Mouse (Mus musculus): ENCODE data around the gene Trp53rka. TPM values are rescaled to one million over a fixed set of nuclear protein-coding genes. Genes with fewer than 3 reads are reported as not detected.

Gene Trp53rka
- polyA plus RNA-seq, 1 experiment, result 27.5 TPM

- Histone ChIP-seq H3K27ac (ENCODE audit: insufficient read depth, low read length) (no peak overlapping the region), H3K27me3 (ENCODE audit: control insufficient read depth, insufficient read depth, low read length) (no peaks in the 10 kb centered on the region), H3K4me1 (ENCODE audit: control insufficient read depth, insufficient read depth, low read length) (no peaks in the 10 kb centered on the region), H3K4me3 (replicated peaks; ENCODE audit: insufficient read depth, low read depth, low read length) (no peak overlapping the region)
- TF ChIP-seq POLR2A (IDR thresholded peaks at IDR 0.05; ENCODE audit: borderline replicate concordance, insufficient read depth, low read length) (no peak), CTCF (IDR thresholded peaks at IDR 0.05; ENCODE audit: borderline replicate concordance, insufficient read depth, low read depth, low read length) (no peak)
- 41% methylated on average over 2 of the region's 2 CpGs for WGBS
- DNase-seq, result no peak
Measured at GRCm38 (mm10) chr2:165456710-165457109, 36.4 kb downstream of the Trp53rka start.

- H3K4me1 ChIP-seq (ENCODE audit: control insufficient read depth, insufficient read depth, low read length), result no peaks in the 10 kb centered on the region
- no peak overlapping the region for H3K4me3 ChIP-seq (replicated peaks; ENCODE audit: insufficient read depth, low read depth, low read length)
- WGBS, result 79% methylated on average over 12 of the region's 12 CpGs
- no peak for DNase-seq
- H3K27ac ChIP-seq (ENCODE audit: insufficient read depth, low read length), result no peak overlapping the region
- no peaks in the 10 kb centered on the region for H3K27me3 ChIP-seq (ENCODE audit: control insufficient read depth, insufficient read depth, low read length)
- TF ChIP-seq POLR2A (IDR thresholded peaks at IDR 0.05; ENCODE audit: borderline replicate concordance, insufficient read depth, low read length) (no peak), CTCF (IDR thresholded peaks at IDR 0.05; ENCODE audit: borderline replicate concordance, insufficient read depth, low read depth, low read length) (no peak)
Measured at GRCm38 (mm10) chr2:165452730-165453693, 40.1 kb downstream of the Trp53rka start.

- H3K4me3 ChIP-seq (replicated peaks; ENCODE audit: insufficient read depth, low read depth, low read length), result no peak overlapping the region
- no peak overlapping the region for H3K27ac ChIP-seq (ENCODE audit: insufficient read depth, low read length)
- H3K27me3 ChIP-seq (ENCODE audit: control insufficient read depth, insufficient read depth, low read length), result no peaks in the 10 kb centered on the region
- no peaks in the 10 kb centered on the region for H3K4me1 ChIP-seq (ENCODE audit: control insufficient read depth, insufficient read depth, low read length)
- WGBS, result 85% methylated on average over 9 of the region's 9 CpGs
- no peak for DNase-seq
- TF ChIP-seq POLR2A (IDR thresholded peaks at IDR 0.05; ENCODE audit: borderline replicate concordance, insufficient read depth, low read length) (no peak), CTCF (IDR thresholded peaks at IDR 0.05; ENCODE audit: borderline replicate concordance, insufficient read depth, low read depth, low read length) (no peak)
Measured at GRCm38 (mm10) chr2:165448475-165448874, 44.6 kb downstream of the Trp53rka start.

- Histone ChIP-seq H3K27me3 (ENCODE audit: control insufficient read depth, insufficient read depth, low read length) (no peaks in the 10 kb centered on the region), H3K27ac (ENCODE audit: insufficient read depth, low read length) (no peak overlapping the region), H3K4me1 (ENCODE audit: control insufficient read depth, insufficient read depth, low read length) (no peaks in the 10 kb centered on the region), H3K4me3 (replicated peaks; ENCODE audit: insufficient read depth, low read depth, low read length) (no peak overlapping the region)
- TF ChIP-seq POLR2A (IDR thresholded peaks at IDR 0.05; ENCODE audit: borderline replicate concordance, insufficient read depth, low read length) (no peak), CTCF (IDR thresholded peaks at IDR 0.05; ENCODE audit: borderline replicate concordance, insufficient read depth, low read depth, low read length) (no peak)
- DNase-seq, result no peak
- WGBS, result 83% methylated on average over 3 of the region's 3 CpGs
Measured at GRCm38 (mm10) chr2:165444861-165445260, 48.3 kb downstream of the Trp53rka start.

- WGBS, result 21% methylated on average over 10 of the region's 10 CpGs
- no peak overlapping the region for H3K4me3 ChIP-seq (replicated peaks; ENCODE audit: insufficient read depth, low read depth, low read length)
- DNase-seq, result no peak
- TF ChIP-seq POLR2A (IDR thresholded peaks at IDR 0.05; ENCODE audit: borderline replicate concordance, insufficient read depth, low read length), result no peak
- TF ChIP-seq CTCF (IDR thresholded peaks at IDR 0.05; ENCODE audit: borderline replicate concordance, insufficient read depth, low read depth, low read length), result no peak
- H3K27ac ChIP-seq (ENCODE audit: insufficient read depth, low read length), result no peak overlapping the region
- H3K27me3 ChIP-seq (ENCODE audit: control insufficient read depth, insufficient read depth, low read length), result no peaks in the 10 kb centered on the region
- H3K4me1 ChIP-seq (ENCODE audit: control insufficient read depth, insufficient read depth, low read length), result no peaks in the 10 kb centered on the region
Measured at GRCm38 (mm10) chr2:165442981-165443380, 50.1 kb downstream of the Trp53rka start.

GRCm38 (mm10) chr2:165441613-165442012, 51.5 kb downstream of the Trp53rka start:
- DNase-seq, result no peak
- TF ChIP-seq POLR2A (IDR thresholded peaks at IDR 0.05; ENCODE audit: borderline replicate concordance, insufficient read depth, low read length), result no peak
- TF ChIP-seq CTCF (IDR thresholded peaks at IDR 0.05; ENCODE audit: borderline replicate concordance, insufficient read depth, low read depth, low read length), result no peak
- H3K27me3 ChIP-seq (ENCODE audit: control insufficient read depth, insufficient read depth, low read length), result no peaks in the 10 kb centered on the region
- no peak overlapping the region for H3K27ac ChIP-seq (ENCODE audit: insufficient read depth, low read length)
- WGBS, result 78% methylated on average over 4 of the region's 4 CpGs
- no peak overlapping the region for H3K4me3 ChIP-seq (replicated peaks; ENCODE audit: insufficient read depth, low read depth, low read length)
- H3K4me1 ChIP-seq (ENCODE audit: control insufficient read depth, insufficient read depth, low read length), result no peaks in the 10 kb centered on the region

Other genes with a start within 250 kb of the Trp53rka start
- gene Slc35c2, start 205.5 kb downstream of the Trp53rka start, polyA plus RNA-seq (2012; rRNA removed), result 78.2 and 84.0 TPM in 2 replicates
- 187 and 208 TPM in 2 replicates for gene Elmo2, start 166.8 kb downstream of the Trp53rka start, polyA plus RNA-seq (2012; rRNA removed)
- not detected in 2 replicates for gene Zfp663, start 124.6 kb downstream of the Trp53rka start, polyA plus RNA-seq (2012; rRNA removed)
- gene Zfp334, start 105.1 kb downstream of the Trp53rka start, polyA plus RNA-seq (2012; rRNA removed), result 10.6 and 10.9 TPM in 2 replicates
- gene Ocstamp, start 92.9 kb downstream of the Trp53rka start, polyA plus RNA-seq (2012; rRNA removed), result 0.05 TPM in 1 of 2 replicates, not detected in the other
- gene Slc13a3, start 20.1 kb downstream of the Trp53rka start, polyA plus RNA-seq (2012; rRNA removed), result 21.6 and 22.3 TPM in 2 replicates
- gene Slc2a10, start 10.5 kb upstream of the Trp53rka start, polyA plus RNA-seq (2012; rRNA removed), result 2.3 TPM in 2 replicates
- 9.9 and 10.9 TPM in 2 replicates for gene Eya2, start 101.7 kb upstream of the Trp53rka start, polyA plus RNA-seq (2012; rRNA removed)